Mouse (Mus musculus): ENCODE measurements around the gene Erich2.

DNA sequence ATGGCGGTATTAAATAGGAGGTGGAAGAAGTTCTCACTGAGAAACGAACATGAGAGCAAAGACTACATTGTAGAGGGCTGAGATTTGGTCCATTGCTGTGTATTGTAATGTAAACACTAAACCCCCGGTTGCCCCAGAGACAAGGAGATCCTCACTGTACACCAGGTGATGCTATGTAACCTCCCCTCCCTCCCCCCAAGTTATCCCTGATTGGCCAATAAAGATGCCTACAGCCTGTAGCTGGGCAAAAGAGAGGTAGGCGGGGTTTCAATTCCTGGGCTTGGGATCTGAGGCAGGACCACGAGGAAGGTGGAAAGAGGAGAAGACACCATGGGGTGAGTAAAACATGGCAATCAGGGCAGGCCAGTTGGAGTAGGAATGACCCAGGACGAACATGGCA lies 42.1 kb downstream of the Erich2 start:
- TF ChIP-seq GATA1 (IDR thresholded peaks at IDR 0.05; ENCODE audit: borderline replicate concordance, low read length) (no peak), CTCF (IDR thresholded peaks at IDR 0.05; ENCODE audit: low read depth, low read length) (no peak), POLR2AphosphoS5 (IDR thresholded peaks at IDR 0.05; ENCODE audit: insufficient replicate concordance, low read depth, low read length) (no peak), TAL1 (conservative IDR thresholded peaks at IDR 0.05; ENCODE audit: low read depth, low read length) (no peak)
